Mouse (Mus musculus) right cerebral cortex, postnatal 25 days (tissue): ENCODE data around the gene Atad5.
"Not testable (repeated sequence)": the region's sequence is repeated elsewhere in the genome, so short reads cannot be mapped to it uniquely, and the experiment has no call there.

Experiments used
- DNase-seq: peaks from one replicate; pipeline ENCODE4 v3.0.0; 2022

Gene Atad5

DNA sequence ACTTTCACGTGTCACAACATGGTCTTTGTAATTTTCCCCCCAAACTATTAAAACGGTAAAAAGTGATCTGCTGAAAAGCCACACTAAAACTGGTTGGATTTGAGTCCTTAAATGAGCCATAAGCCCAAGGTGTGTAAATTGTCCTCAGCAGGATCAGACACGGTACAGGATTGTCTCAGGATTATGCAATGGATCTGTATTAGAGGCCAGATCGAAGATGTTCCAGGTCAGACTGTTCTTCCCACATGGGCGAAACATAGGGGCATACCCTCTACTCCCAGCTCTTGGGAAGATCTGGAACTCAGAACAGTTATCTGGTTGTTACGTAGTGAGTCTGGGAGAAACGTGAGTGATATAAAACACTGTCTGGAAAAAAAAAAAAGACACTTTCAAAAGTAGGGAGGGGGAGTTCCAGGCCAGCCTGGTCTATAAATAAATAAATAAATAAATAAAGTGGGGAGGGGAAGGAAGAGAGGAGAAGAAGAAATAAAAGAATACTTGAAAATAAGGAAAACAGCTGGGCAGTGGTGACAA lies 7.3 kb upstream of the Atad5 start:
- DNase-seq = no peak

DNA sequence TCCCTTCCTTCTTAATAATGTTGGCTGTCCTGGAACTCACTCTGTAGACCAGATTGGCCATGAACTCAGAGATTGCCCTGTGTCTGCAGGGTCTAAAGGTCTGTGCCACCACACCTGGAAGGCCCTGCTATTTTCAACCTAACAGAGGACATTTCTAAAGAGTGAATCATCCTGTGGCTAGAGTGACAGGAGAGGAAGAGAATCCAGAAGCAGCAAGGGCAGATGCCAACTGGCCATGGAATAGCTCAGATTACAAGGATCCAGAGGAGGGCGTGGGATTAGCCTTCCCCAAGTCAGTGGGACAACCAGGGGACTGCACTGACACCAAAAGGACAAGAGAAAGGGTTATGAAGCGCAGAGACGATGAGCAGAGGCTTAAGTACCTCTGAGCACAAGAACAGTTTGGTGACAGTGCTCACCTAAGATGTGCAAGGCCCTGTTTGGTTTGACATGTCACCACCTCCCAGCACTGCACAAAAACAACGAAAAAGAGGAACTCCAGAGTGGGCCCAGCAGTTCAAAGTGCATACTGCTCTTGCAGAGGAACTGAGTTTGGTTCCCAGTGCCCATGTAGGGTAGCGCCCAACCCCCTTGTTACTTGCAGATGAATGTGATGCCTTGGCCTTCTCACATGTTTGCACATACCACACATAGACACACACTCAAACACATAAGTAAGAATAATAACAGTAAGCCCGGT lies 3.7 kb upstream of the Atad5 start:
- DNase-seq = no peak

DNA sequence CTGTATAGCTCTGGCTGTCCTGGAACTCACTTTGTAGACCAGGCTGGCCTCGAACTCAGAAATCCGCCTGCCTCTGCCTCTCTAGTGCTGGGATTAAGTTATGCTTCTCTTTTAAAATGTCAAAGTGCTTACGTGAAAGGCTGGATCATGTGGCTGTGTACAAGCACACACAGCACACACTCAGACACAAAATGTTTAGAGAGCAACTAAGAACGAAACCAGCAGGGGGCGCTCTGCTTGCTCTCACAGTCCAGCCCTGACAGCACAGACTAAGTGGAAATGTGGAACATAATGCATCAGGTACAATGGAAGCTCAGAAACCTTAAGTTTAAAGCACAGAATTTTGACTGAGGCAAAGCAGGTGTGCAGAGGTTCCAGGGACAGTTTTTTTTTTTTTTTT lies 2.4 kb upstream of the Atad5 start:
- peak; percentile 58 for DNase-seq

DNA sequence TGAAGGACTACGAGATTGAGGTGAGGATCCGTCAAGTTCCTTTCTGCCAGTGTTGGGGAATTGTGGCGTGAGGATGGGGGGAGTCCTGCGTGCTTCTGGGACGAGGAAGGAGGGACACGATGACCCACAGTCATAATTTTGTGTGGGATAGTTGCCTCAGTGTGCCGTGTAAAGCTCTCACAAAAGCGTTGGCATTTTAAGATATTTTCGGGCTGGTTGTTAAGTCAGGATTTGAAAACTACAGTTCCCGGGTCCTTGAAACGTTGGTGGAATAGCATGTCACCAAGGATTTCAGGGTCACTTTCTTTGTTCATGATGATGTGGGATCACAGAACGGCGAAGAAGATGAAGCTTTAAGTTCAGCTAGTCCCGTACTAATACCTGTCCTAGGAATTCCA lies 616 bp downstream of the Atad5 start:
- DNase-seq = no peak

DNA sequence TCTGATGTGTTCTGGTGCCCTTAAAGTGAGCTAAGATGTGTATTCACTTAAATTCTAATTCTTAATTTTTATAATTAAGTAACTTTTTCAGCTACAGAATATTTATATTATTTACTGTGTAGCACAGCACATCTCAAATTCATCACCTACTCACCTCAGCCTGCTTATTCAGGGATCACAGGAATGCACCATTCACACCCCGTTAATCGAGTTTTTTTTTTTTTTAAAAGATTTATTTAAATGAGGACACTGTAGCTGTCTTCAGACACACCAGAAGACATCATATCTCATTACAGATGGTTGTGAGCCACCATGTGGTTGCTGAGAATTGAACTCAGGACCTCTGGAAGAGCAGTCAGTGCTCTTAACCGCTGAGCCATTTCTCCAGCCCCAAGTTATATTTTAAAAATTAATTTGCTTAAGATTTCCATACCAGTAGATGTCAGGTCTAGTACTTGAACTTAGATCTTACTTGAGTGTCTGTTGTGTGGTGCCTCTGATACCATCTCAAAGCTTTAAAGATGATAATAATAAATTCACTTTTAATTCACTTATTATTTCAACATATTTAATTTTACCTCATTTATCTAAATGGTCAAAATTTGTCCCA lies 1.5 kb downstream of the Atad5 start:
- DNase-seq = no peak

DNA sequence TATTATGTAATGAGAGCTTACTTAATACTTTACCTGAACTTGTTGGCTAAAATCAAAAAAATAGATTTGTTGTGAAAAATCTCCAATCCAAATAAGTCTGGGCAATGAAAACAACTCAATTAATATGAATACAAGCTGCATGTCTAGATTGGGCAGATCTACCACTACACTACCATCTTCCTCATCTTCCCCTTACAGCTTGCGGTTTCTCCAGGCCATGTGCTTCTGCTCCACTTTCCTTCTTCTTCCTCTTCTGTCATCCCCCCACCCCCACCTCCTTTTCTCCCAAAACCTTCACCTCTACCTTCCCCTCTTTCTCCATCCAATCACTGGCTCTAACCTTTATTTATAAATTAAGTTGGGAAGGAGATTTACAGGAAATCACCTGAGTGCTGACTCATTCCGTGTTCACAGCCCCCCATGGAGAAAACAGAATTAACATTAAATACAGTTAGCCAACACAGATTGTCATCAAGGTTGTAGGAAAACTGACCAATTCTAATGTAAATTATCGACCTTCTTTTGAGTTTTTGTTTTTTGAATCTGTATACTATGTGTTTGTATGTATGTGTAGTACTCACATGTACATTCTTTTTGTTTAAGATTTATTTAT lies 9.3 kb downstream of the Atad5 start:
- no peak for DNase-seq

DNA sequence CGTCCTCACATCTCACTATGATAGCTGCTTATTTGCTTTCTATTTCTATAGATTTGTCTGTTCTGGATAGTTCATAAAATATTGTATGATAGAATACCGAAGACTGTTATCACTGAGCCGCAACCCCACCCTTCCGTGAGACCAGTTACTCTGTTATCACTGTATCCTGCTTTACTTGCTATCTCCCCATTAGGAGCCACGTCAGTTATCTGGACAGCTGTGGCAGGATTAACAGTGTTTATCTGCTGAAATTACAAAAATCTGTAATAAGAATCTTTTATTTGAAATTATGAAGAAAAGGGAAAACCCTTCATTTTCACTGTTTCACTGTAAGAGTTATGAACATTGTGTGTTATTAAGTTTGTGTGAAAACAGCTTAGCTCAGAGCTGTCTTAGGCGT lies 12.1 kb downstream of the Atad5 start:
- DNase-seq = no peak

DNA sequence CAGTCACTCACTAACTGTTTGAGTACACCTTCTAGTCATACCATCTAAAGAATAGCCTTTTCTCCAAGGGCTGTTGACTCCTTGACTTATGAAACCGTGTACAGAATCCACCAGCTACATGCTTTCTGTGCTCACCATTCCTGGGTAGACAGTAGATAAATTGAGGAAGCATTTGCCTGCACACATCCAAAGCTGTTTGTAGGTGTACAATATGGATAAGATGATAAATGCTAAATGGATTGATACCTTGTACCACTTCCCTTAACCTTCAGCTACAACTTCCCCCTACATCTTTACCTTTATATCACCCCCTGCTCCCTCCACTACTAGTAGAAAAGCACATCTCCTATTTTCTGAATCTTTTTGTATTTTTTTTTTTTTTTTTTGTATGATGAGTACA lies 15.2 kb downstream of the Atad5 start:
- DNase-seq = no peak

DNA sequence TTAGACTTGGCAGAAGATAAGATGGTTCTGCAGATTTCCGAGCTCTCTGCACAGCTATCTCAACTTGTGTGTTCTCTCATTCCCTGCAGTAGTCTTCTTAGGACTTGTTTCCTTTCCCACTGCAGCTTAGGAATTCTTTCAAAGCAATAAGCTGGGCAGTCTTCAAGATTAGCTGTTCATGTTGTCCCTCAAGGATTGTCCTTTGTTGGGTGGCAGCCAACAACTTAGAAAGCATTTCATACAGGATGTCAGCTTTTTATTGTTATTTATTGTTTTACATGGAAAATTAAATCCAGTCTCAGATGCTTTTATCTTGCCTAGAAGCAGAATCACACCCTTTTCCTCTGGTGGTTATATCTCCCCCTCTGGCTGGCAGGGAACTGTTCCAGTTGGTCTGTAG lies 27.2 kb downstream of the Atad5 start:
- DNase-seq = no peak

DNA sequence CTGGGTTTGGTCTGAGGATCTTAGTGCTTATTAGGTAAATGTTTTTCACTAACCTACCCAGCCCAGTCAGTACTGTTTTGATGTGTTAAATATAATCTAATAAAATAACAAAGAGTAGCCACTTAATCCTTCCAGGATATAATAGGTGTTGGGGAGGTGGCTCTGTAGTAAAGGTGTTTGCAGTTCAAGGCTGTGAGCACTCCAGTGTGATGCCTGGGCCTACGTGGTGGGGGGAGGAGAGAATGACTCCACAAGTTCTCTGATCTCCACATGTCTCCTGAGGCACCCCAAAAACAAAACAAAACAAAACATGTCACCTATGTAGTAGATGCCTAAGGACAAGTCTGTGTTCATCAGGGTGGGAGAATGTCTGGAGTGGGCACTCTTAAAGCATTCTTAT lies 42.9 kb downstream of the Atad5 start:
- no peak for DNase-seq

DNA sequence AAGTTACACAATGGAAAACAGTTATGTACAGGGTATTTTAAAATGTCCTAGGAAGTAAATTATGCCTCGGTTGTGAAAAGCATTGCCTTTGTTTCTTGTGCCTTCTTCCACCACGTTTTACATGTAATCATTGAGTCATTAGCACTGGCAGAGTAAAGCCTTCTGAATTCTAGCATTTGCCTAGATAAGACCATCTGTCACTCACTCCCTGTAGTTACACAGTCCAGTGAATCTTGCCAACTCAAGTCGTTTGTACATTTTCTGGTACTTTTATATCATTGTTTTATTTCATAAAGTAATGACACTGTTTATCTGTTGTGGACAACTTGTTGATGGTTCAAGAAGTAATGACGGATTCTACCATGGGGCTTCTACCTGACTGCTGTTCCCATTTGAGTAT lies 45.5 kb downstream of the Atad5 start:
- DNase-seq = no peak

DNA sequence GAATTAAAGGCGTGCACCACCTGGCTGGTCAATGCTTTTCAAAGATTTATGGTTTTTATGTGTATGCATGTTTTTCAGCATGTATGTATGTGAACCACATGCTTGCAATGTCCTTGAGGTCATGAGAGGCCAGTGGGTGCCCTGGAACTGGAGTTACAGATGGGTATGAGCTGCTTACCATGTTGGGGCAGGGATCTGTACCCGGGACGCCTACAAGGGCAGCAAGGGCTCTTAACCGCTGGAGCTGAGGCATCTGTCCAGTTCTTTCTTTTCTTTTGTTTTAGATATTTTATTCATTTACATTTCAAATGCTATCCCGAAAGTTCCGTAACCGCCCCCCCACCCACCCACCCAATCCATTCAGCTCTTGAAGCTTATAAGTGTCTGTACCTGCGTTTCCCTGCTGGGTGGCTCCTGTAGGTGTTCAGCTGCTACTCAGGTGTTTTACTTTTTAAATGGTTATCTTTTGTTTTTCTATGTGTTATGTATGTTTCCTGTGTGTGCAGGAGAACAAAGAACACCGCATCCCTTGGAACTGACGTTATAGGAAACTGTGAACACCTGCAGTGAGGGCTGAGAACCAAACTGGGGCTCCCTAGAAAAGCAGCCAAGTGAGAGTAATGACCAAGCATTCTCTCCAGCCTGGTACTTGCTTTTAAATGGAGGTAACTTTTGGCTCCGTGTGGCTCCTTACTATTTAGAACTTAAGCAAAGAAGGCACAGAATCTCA lies 46.9 kb downstream of the Atad5 start:
- no peak for DNase-seq

DNA sequence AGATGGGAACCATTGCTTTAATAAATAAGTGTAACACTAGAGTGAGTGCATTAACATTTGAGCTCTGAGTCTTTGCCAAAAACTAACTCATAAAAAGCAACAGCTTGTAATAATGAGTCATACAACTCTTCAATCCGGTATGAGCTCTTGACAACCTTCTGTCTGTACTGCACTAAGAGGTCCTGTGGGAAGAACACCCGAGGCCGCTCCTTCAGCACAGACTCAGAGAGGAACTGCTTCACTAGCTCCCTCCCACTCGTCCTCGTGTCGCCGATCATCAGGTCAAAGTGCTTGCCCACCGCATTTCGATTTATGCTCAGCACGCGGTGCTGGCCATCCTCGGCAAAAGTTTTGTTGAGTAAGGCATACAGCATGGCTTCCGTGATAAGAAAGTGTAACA lies 47.6 kb downstream of the Atad5 start:
- DNase-seq = no peak

DNA sequence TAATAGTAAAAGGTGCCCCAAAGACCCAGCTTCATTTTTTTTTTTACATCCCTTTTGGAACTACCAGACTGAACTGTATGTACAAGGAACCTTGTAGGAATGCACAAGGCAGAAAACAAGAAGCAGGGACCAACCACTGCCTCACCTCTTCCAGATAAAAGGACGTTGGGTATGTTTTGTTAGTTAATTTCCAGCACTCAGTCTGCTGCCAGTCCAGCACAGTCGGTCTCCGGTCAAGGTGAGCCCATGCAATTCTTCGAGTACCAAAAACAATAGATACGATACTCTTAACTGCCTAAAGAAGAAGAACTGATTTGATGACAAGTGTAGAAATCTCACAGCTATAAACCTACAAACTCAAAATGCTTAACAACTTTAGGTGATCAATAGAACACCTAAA lies 48.6 kb downstream of the Atad5 start:
- DNase-seq = no peak

DNA sequence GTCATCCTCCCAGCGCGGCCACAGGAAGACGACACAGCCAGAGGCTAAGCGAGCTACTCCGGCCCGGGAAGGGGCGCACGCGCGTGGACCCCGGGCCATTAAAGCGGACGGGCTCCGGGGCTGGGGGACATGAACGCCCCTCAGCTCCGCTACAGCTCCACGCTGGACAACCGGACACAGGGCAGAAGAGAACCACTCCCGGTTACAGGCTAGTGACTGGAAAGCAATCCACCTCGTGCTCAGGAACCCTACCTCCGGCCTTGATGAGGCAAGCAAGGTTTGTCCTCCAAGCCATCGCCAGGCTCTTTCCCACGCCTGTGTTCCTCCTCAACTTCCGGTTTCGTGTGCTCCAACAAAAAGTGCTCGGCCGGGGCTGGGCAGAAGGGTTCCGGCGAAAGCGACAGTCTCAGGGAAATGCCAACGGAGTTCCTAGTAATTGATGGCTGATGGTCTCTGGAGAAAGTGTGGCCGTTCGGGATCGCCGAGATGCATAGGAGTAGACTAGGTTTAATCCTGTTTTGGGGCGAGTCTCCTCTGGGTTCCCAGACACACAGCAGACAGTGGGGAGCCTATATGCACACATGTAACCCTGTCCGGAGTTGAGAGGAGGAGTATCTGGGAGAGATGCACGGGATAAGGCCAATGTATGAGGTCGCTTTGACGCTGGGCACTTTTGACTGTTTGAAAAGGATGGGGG lies 52.8 kb downstream of the Atad5 start, which contains the start of gene Tefm:
Gene Tefm (minus strand): TSS at position 351 of the 697 bp plus-strand sequence.
- peak; percentile 82 for DNase-seq

DNA sequence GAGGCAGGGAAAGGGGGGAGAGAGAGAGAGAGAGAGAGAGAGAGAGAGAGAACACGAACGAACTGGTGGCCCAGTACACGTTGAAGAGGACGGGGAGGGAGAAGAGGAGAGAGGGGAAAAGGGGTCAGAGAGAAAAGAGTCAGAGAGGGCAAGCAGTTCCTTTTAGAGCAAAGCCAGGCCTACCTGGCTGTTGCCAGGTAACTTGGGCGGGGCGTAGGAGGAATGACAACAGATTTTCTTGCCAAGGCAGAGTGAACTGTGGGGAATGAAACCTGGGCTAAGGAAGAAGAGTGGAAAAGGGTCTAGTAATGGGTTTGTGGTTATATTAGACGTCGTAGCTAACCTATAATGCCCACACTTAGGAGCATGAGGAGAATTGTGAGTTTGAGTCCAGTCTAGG lies 53.7 kb downstream of the Atad5 start:
- DNase-seq = no peak

DNA sequence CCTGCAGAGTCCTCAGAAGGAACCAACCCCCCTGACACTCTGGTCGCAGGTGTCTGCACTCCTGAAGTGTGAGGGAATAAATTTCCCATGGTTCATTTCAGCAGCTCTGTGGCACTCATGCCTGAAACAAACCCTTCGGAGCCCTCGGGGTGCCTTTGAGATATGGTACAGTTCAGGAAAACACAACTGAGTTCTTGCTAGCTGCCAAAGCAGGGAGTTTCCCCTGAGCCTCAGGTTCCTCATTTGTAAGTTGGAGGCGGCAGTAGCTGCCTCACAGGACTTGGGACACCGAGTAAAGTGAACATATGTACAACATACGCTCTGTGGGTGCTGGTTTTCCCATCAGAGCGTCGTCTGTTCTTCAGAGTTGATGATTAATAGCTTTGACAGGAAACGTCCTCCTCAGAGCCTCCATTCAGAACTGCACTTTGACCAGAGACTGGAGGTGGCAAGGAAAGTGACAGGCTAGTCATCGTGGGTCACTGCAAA lies 56.6 kb downstream of the Atad5 start:
- DNase-seq = no peak

DNA sequence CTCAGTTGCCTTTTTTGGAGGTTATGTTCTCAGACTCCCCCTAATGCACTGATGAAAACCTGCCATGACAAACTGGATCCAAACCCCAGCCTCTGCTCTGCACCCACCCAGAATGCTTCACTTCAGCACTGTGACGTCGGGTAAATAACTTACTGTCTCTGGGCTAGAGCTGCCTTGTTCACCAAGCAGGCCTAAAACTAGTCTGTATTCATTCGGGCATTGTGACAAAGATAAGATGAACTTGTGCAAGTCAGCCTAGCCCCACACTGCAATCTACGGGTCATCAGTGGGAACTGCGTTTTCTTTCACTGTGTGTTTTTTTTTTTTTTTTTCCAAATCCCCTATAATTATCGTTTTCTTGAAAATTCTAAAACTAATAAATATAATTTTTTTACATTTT lies 58.5 kb downstream of the Atad5 start:
- no peak for DNase-seq

DNA sequence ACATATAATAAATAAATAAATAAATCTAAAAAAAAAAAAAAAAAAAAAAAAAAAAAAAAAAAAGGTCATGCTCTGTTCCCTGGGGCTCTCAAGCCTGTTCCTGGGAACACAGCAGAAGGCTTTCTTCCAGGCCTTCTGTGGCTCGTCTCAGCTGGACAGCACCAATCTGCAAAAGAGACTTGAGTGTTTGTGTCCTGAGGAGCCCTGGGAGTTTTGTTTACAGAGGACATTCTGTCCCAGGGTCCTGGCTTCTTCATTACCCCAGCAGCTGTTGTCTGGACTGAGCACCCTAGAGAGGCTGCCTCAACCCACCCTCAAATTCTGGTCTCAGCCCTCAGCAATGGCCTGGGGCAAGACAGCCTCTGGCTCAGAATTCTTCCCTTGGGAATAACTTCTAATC lies 59.1 kb downstream of the Atad5 start:
- no peak for DNase-seq

DNA sequence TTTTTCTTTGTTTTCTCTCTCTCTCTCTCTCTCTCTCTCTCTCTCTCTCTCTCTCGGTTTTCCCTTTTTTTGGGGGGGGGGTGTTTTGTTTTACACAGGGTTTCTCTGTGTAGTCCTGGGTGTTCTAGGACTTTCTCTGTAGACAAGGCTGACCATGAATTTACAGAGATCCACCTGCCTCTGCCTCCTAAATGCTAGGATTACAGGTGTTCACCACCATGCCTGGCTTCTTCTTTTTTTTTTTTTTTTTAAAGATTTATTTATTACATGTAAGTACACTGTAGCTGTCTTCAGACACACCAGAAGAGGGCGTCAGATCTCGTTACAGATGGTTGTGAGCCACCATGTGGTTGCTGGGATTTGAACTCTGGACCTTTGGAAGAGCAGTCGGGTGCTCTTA lies 59.8 kb downstream of the Atad5 start:
- not testable (repeated sequence) for DNase-seq

DNA sequence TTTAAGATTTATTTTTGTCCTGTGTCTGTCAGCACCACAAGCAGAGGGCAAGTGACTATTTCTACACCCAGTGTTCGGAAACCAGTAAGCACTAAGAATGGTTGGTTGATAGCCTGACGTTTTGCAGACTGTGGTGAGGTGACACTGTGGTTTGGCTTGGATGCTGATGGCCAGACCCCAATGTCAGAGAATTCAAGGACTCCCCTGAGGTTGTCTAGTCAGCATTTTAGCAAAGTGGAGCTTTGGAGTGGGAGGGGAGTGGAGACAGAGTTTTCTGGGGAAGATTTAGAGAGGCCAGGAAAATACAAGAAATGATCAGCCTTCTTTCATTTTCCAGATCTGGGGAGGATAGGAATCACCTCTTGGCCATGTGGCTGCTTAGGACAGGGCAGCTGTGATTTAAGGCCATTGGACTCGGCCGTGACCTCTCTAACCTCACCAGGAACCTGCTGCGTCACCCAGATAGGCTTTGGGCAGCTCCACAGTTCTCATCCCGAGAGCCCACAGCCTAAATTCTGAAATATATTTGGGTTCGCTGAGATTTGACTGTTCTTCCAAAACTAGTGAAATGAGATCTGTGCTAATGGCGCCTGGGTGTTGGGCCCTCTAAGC lies 60.3 kb downstream of the Atad5 start:
- DNase-seq = no peak

DNA sequence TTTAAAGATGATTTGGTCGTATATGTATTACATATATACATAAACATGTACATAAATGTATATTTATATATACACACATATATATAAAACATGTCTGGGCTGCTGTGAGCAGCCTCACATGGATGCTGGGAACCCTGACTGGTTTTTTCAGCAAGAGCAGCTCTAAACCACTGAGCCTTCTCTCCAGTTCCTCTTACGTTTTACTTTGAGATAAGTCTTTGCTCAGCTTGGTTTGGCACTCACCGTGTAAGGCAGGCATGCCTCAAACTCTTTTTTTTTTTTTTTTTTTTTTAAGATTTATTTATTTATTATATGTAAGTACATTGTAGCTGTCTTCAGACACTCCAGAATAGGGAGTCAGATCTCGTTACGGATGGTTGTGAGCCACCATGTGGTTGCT lies 61.4 kb downstream of the Atad5 start:
- DNase-seq = no peak
